Mouse (Mus musculus) brain, embryonic 14.5 days (tissue): Measurements from ENCODE around the gene Gstt2. TPM values are rescaled to one million over a fixed set of nuclear protein-coding genes. Genes with fewer than 3 reads are reported as not detected.

ENCODE experiments used
- DNase-seq: peaks from one replicate; pipeline ENCODE4 v3.0.0-alpha.2; 2011; ENCODE audit warnings: low read depth
- CTCF ChIP-seq: fragments of 200-500 bp; IDR thresholded peaks from 2 replicates; pipeline ENCODE4 v1.5.1; 2012; ENCODE audit warnings: inconsistent platforms, mild to moderate bottlenecking, moderate library complexity, borderline replicate concordance; ENCODE audit not compliant: insufficient read depth, insufficient read length; ENCODE audit errors: extremely low read depth
- POLR2A ChIP-seq: fragments of 200-500 bp; IDR thresholded peaks from 2 replicates; pipeline ENCODE4 v1.6.1; 2012; ENCODE audit warnings: mild to moderate bottlenecking, inconsistent platforms, borderline replicate concordance; ENCODE audit not compliant: poor library complexity, insufficient read depth, insufficient read length, severe bottlenecking; ENCODE audit errors: extremely low read depth
- polyA plus RNA-seq: library from polyadenylated mRNA; depleted of rRNA; stranded (reverse); fragments of >200 nt; gene quantifications from 2 replicates; pipeline ENCODE4 v1.2.3, GENCODE M21; 2012; rRNA removed

The Gstt2 gene
- polyA plus RNA-seq: 7.7 and 9.2 TPM in 2 replicates

- TF ChIP-seq POLR2A: 0 out of 2 replicates have a peak, but pooled peaks have one; percentile 20
- peak; percentile 42; the same call in 1 of the 2 replicates for TF ChIP-seq CTCF
- peak; percentile 97 for DNase-seq
Measured at GRCm38 (mm10) chr10:75837248-75837759, at the start of gene Gstt2. Gene Gstt2 (minus strand): TSS chr10:75837424.

- no peak for TF ChIP-seq POLR2A
- DNase-seq: no peak
Measured at GRCm38 (mm10) chr10:75884742-75885141, 47.5 kb upstream of the Gstt2 start.

GRCm38 (mm10) chr10:75883232-75883552, 46.0 kb upstream of the Gstt2 start:
- peak; percentile 89 for DNase-seq
- TF ChIP-seq POLR2A (no peak), CTCF (peak; percentile 54; the same call in 1 of the 2 replicates)

GRCm38 (mm10) chr10:75882433-75883231, 45.4 kb upstream of the Gstt2 start:
- TF ChIP-seq POLR2A: no peak
- TF ChIP-seq CTCF: no peak

GRCm38 (mm10) chr10:75881578-75882432, 44.6 kb upstream of the Gstt2 start:
- DNase-seq: peak; percentile 75
- TF ChIP-seq POLR2A (no peak), CTCF (no peak)

More at GRCm38 (mm10) chr10:75882433-75883231, 45.4 kb upstream of the Gstt2 start:
- DNase-seq: peak; percentile 52

- peak; percentile 72 for DNase-seq
- TF ChIP-seq POLR2A: no peak
- TF ChIP-seq CTCF: no peak
Measured at GRCm38 (mm10) chr10:75880771-75881577, 43.8 kb upstream of the Gstt2 start.

- no peak for TF ChIP-seq CTCF
- no peak for TF ChIP-seq POLR2A
- no peak for DNase-seq
Measured at GRCm38 (mm10) chr10:75880351-75880750, 43.1 kb upstream of the Gstt2 start.

GRCm38 (mm10) chr10:75878836-75879235, 41.6 kb upstream of the Gstt2 start:
- TF ChIP-seq CTCF: no peak
- no peak for TF ChIP-seq POLR2A
- no peak for DNase-seq

GRCm38 (mm10) chr10:75873543-75874170, 36.4 kb upstream of the Gstt2 start:
- TF ChIP-seq POLR2A (no peak), CTCF (no peak)
- peak; percentile 72 for DNase-seq

GRCm38 (mm10) chr10:75872915-75873542, 35.8 kb upstream of the Gstt2 start:
- TF ChIP-seq POLR2A (no peak), CTCF (no peak)
- peak; percentile 98 for DNase-seq
